Mouse (Mus musculus): Measurements from ENCODE around the gene Apmap. TPM values are rescaled to one million over a fixed set of nuclear protein-coding genes. Genes with fewer than 3 reads are reported as not detected.

Apmap gene
- polyA plus RNA-seq, 1 experiment = 22.1 TPM

GRCm38 (mm10) chr2:150623957-150624356, 15.6 kb upstream of the Apmap start:
- TF ChIP-seq CTCF (IDR thresholded peaks at IDR 0.05; ENCODE audit: low read depth, low read length) = no peak
- TF ChIP-seq POLR2A (IDR thresholded peaks at IDR 0.05; ENCODE audit: borderline replicate concordance, low read depth, low read length) = no peak
- Histone ChIP-seq H3K4me3 (ENCODE audit: insufficient read depth, low read length) (no peak overlapping the region), H3K27ac (ENCODE audit: insufficient read depth, low read depth, low read length) (no peak overlapping the region), H3K4me1 (ENCODE audit: control insufficient read depth, insufficient read depth, low read length) (peaks cover 14% of the 10 kb centered on the region)

- peaks cover 6% of the 10 kb centered on the region for H3K4me1 ChIP-seq (ENCODE audit: control insufficient read depth, insufficient read depth, low read length)
- no peak overlapping the region for H3K4me3 ChIP-seq (ENCODE audit: insufficient read depth, low read length)
- TF ChIP-seq CTCF (IDR thresholded peaks at IDR 0.05; ENCODE audit: low read depth, low read length) (no peak), POLR2A (IDR thresholded peaks at IDR 0.05; ENCODE audit: borderline replicate concordance, low read depth, low read length) (no peak)
- H3K27ac ChIP-seq (ENCODE audit: insufficient read depth, low read depth, low read length) = no peak overlapping the region
Observed at GRCm38 (mm10) chr2:150621698-150622097, 13.3 kb upstream of the Apmap start.

- TF ChIP-seq POLR2A (IDR thresholded peaks at IDR 0.05; ENCODE audit: borderline replicate concordance, low read depth, low read length) = no peak
- TF ChIP-seq CTCF (IDR thresholded peaks at IDR 0.05; ENCODE audit: low read depth, low read length) = no peak
- Histone ChIP-seq H3K4me1 (ENCODE audit: control insufficient read depth, insufficient read depth, low read length) (peaks cover 9% of the 10 kb centered on the region), H3K27ac (ENCODE audit: insufficient read depth, low read depth, low read length) (no peak overlapping the region), H3K4me3 (ENCODE audit: insufficient read depth, low read length) (no peak overlapping the region)
Observed at GRCm38 (mm10) chr2:150610097-150610496, 1.7 kb upstream of the Apmap start.

DNA sequence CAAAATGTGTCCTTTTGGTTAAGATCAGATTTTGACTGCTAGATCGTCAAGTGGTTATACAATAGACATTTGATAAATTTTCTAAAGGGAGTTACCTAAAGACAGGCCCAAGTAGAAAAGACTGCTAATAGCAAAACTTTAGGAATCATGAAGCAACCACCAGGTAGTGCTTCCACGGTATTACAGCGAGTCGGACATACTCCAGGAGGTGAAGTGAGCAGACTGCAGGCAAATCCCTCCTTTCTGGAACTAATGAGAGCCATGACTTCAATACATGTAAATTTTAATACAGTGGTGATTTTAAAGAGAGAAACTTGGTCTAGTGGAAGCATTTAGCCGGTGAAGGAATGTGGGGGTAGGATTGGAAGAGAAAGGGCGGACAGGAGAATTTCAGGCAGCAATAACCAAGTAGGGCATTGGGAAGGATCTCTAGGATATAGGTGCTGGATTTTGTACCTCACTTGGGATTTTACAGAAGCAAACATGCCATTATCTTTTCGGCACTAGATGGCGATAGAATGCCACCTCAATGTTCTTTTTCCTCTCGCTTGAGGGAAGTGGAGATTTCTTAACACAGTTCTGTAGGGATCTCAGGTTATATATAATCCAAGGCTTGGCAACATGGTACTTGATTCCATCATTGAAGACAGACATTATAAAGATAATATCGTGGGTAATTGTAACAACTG, 649 bp upstream of the Apmap start:
- Histone ChIP-seq H3K27ac (ENCODE audit: insufficient read depth, low read depth, low read length) (0 out of 2 replicates have a peak overlapping the region, but pooled peaks have one; percentile 24), H3K4me3 (ENCODE audit: insufficient read depth, low read length) (peak overlapping the region; percentile 85), H3K4me1 (ENCODE audit: control insufficient read depth, insufficient read depth, low read length) (peaks cover 9% of the 10 kb centered on the region)
- TF ChIP-seq CTCF (IDR thresholded peaks at IDR 0.05; ENCODE audit: low read depth, low read length) (no peak), POLR2A (IDR thresholded peaks at IDR 0.05; ENCODE audit: borderline replicate concordance, low read depth, low read length) (no peak)

DNA sequence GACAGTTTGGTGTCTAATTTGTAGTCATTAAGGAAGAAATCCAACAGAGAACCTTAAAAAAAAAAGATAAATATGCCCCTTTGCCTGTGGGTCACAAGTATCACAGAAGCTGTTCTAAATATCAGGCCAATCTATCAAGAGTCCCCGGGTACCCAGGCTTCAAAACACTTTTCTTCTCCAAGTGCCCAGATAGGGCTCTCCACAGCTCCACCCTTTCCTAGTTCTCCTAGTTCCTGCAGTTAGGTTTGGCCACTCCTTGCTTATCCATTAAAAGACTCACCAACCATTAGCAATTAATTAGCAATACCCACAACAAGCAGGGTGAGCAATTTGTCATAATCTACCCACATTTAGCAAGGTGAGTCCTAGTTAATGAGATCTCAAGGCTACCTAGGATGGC, 1.3 kb downstream of the Apmap start:
- Histone ChIP-seq H3K27ac (ENCODE audit: insufficient read depth, low read depth, low read length) (no peak overlapping the region), H3K4me3 (ENCODE audit: insufficient read depth, low read length) (no peak overlapping the region)
- TF ChIP-seq CTCF (IDR thresholded peaks at IDR 0.05; ENCODE audit: low read depth, low read length) (no peak), POLR2A (IDR thresholded peaks at IDR 0.05; ENCODE audit: borderline replicate concordance, low read depth, low read length) (no peak)

GRCm38 (mm10) chr2:150604802-150605201, 3.6 kb downstream of the Apmap start:
- TF ChIP-seq POLR2A (IDR thresholded peaks at IDR 0.05; ENCODE audit: borderline replicate concordance, low read depth, low read length) (no peak), CTCF (IDR thresholded peaks at IDR 0.05; ENCODE audit: low read depth, low read length) (no peak)
- peaks cover 9% of the 10 kb centered on the region for H3K4me1 ChIP-seq (ENCODE audit: control insufficient read depth, insufficient read depth, low read length)
- H3K4me3 ChIP-seq (ENCODE audit: insufficient read depth, low read length) = no peak overlapping the region
- H3K27ac ChIP-seq (ENCODE audit: insufficient read depth, low read depth, low read length) = no peak overlapping the region

More for the DNA sequence above, 1.3 kb downstream of the Apmap start:
- peaks cover 9% of the 10 kb centered on the region for H3K4me1 ChIP-seq (ENCODE audit: control insufficient read depth, insufficient read depth, low read length)

- Histone ChIP-seq H3K4me1 (ENCODE audit: control insufficient read depth, insufficient read depth, low read length) (peaks cover 5% of the 10 kb centered on the region), H3K4me3 (ENCODE audit: insufficient read depth, low read length) (no peak overlapping the region), H3K27ac (ENCODE audit: insufficient read depth, low read depth, low read length) (no peak overlapping the region)
- TF ChIP-seq POLR2A (IDR thresholded peaks at IDR 0.05; ENCODE audit: borderline replicate concordance, low read depth, low read length) (no peak), CTCF (IDR thresholded peaks at IDR 0.05; ENCODE audit: low read depth, low read length) (no peak)
Observed at GRCm38 (mm10) chr2:150602166-150602565, 6.2 kb downstream of the Apmap start.

GRCm38 (mm10) chr2:150600263-150600662, 8.1 kb downstream of the Apmap start:
- TF ChIP-seq POLR2A (IDR thresholded peaks at IDR 0.05; ENCODE audit: borderline replicate concordance, low read depth, low read length) = no peak
- TF ChIP-seq CTCF (IDR thresholded peaks at IDR 0.05; ENCODE audit: low read depth, low read length) = no peak
- Histone ChIP-seq H3K4me3 (ENCODE audit: insufficient read depth, low read length) (no peak overlapping the region), H3K4me1 (ENCODE audit: control insufficient read depth, insufficient read depth, low read length) (no peaks in the 10 kb centered on the region), H3K27ac (ENCODE audit: insufficient read depth, low read depth, low read length) (no peak overlapping the region)

GRCm38 (mm10) chr2:150595411-150596190, 12.8 kb downstream of the Apmap start:
- Histone ChIP-seq H3K27ac (ENCODE audit: insufficient read depth, low read depth, low read length) (no peak overlapping the region), H3K4me3 (ENCODE audit: insufficient read depth, low read length) (no peak overlapping the region), H3K4me1 (ENCODE audit: control insufficient read depth, insufficient read depth, low read length) (no peaks in the 10 kb centered on the region)
- no peak for TF ChIP-seq POLR2A (IDR thresholded peaks at IDR 0.05; ENCODE audit: borderline replicate concordance, low read depth, low read length)
- no peak for TF ChIP-seq CTCF (IDR thresholded peaks at IDR 0.05; ENCODE audit: low read depth, low read length)

- no peak for TF ChIP-seq CTCF (IDR thresholded peaks at IDR 0.05; ENCODE audit: low read depth, low read length)
- Histone ChIP-seq H3K4me1 (ENCODE audit: control insufficient read depth, insufficient read depth, low read length) (no peaks in the 10 kb centered on the region), H3K4me3 (ENCODE audit: insufficient read depth, low read length) (no peak overlapping the region), H3K27ac (ENCODE audit: insufficient read depth, low read depth, low read length) (no peak overlapping the region)
Observed at GRCm38 (mm10) chr2:150589076-150589475, 19.3 kb downstream of the Apmap start.

Data from bone marrow macrophage, adult 2 months (primary cell).